Mouse (Mus musculus) lung, postnatal 0 days (tissue): Measurements from ENCODE around the gene Olfr1413. TPM values are rescaled to one million over a fixed set of nuclear protein-coding genes. Genes with fewer than 3 reads are reported as not detected.

Experiments
- ATAC-seq: fragments of 200-750 bp; cut with Nextera tagmentation; 2 replicates; pipeline ENCODE4 v1.8.0; 2017; ENCODE audit warnings: moderate library complexity
- DNase-seq: peaks from one replicate; pipeline ENCODE4 v3.0.0-alpha.2; 2016; ENCODE audit warnings: low spot score
- H3K27ac ChIP-seq: fragments of 300-500 bp; sonication (generic); 2 replicates; pipeline ENCODE4 v1.5.1; 2014; ENCODE audit warnings: antibody characterized with exemption, mild to moderate bottlenecking, low read length, mixed read lengths
- H3K27me3 ChIP-seq: fragments of 300-500 bp; sonication (generic); replicated peaks from 2 replicates; pipeline ENCODE4 v1.6.1; 2014; ENCODE audit warnings: low read length, mixed read lengths; ENCODE audit not compliant: insufficient read depth
- H3K36me3 ChIP-seq: fragments of 300-500 bp; sonication (generic); 2 replicates; pipeline ENCODE4 v1.6.1; 2014; ENCODE audit warnings: low read length, mixed read lengths; ENCODE audit not compliant: insufficient read depth
- H3K4me1 ChIP-seq: fragments of 300-500 bp; sonication (generic); 2 replicates; pipeline ENCODE4 v1.6.1; 2014; ENCODE audit warnings: antibody characterized with exemption, low read depth, low read length, mixed read lengths; ENCODE audit not compliant: insufficient read depth
- H3K4me2 ChIP-seq: fragments of 300-500 bp; sonication (generic); replicated peaks from 2 replicates; pipeline ENCODE4 v1.6.1; 2014; ENCODE audit warnings: low read depth, mild to moderate bottlenecking, low read length, moderate library complexity, mixed read lengths
- H3K4me3 ChIP-seq: fragments of 300-500 bp; sonication (generic); 2 replicates; pipeline ENCODE4 v1.5.1; 2014; ENCODE audit warnings: low read depth, low read length
- H3K9ac ChIP-seq: fragments of 300-500 bp; sonication (generic); replicated peaks from 2 replicates; pipeline ENCODE4 v1.6.1; 2014; ENCODE audit warnings: low read depth, mild to moderate bottlenecking
- H3K9me3 ChIP-seq: fragments of 300-500 bp; sonication (generic); 2 replicates; pipeline ENCODE4 v1.6.1; 2016; ENCODE audit warnings: low read length, mixed read lengths
- CTCF ChIP-seq: IDR thresholded peaks from 2 replicates; pipeline ENCODE4 v1.5.1; 2016; ENCODE audit warnings: antibody characterized with exemption, mild to moderate bottlenecking
- EP300 ChIP-seq: IDR thresholded peaks from 2 replicates; pipeline ENCODE4 v1.6.1; 2016; ENCODE audit warnings: antibody characterized with exemption, mild to moderate bottlenecking, control low read depth
- WGBS: fragments of 180-500 bp; shearing (Covaris S2); extraction: QIAGEN DNeasy Blood & Tissue Kit; methylation state at CpG from one replicate; pipeline ENCODE4 v1.1.7; 2014; 5-methylcytosine and 5-hydroxymethylcytosine counted together
- polyA plus RNA-seq: library from polyadenylated mRNA; unstranded; fragments of >200 nt; fragmentation: Nextera tagmentation; extraction: Ambion mirVana; gene quantifications from 2 replicates; pipeline ENCODE4 v1.2.1, GENCODE M21; 2015

Gene Olfr1413
- polyA plus RNA-seq, 1 experiment from 2014 or later, result not detected

- Histone ChIP-seq H3K4me3 (no peak within 1 kb of the TSS), H3K36me3 (no peaks in the 10 kb centered on the region), H3K9ac (no peak within 1 kb of the TSS), H3K4me2 (no peak within 1 kb of the TSS), H3K27ac (no peak within 1 kb of the TSS), H3K27me3 (no peaks in the 10 kb centered on the region), H3K4me1 (no peaks in the 10 kb centered on the region), H3K9me3 (no peaks in the 10 kb centered on the region)
- DNase-seq, result no peak
- TF ChIP-seq EP300, result no peak
- no peak for TF ChIP-seq CTCF
- no peak for ATAC-seq
Observed at GRCm38 (mm10) chr1:92594111-92594510, 23.0 kb downstream of the Olfr1413 start, which contains the start of gene Olfr1411. Gene Olfr1411 (plus strand): TSS chr1:92594411.

DNA sequence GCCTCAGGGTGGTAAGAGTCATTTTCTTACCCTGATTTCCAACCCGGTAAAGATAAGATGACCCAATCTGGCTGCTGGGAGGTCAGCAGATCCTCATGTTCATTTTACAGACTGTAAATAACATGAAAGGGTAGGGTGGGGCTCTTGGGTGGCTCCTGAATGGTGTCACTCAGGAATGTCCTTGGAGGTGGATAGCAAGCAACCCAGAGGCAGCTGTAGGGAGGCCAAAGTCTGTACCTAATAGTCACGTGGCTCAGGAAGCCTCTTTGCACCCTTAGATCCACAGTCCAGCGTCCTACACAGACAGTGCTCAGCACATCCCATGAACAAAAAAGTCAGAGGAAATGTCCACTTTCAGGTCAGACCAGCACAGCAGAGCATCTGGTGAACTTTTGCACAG lies 24.9 kb downstream of the Olfr1413 start:
- Histone ChIP-seq H3K27ac (no peak overlapping the region), H3K27me3 (no peaks in the 10 kb centered on the region), H3K4me2 (no peak overlapping the region), H3K36me3 (no peaks in the 10 kb centered on the region), H3K9ac (no peak overlapping the region), H3K4me3 (no peak overlapping the region), H3K9me3 (no peaks in the 10 kb centered on the region), H3K4me1 (no peaks in the 10 kb centered on the region)
- 74% methylated on average over 3 of the region's 3 CpGs for WGBS
- no peak for ATAC-seq
- no peak for DNase-seq
- TF ChIP-seq EP300 (no peak), CTCF (no peak)

GRCm38 (mm10) chr1:92605482-92605881 lies 34.4 kb downstream of the Olfr1413 start, which contains the start of gene Olfr1410:
Gene Olfr1410 (plus strand): TSS chr1:92605782.
- no peaks in the 10 kb centered on the region for H3K36me3 ChIP-seq
- H3K4me1 ChIP-seq, result no peaks in the 10 kb centered on the region
- H3K27ac ChIP-seq, result no peak within 1 kb of the TSS
- H3K9ac ChIP-seq, result no peak within 1 kb of the TSS
- DNase-seq (no peak), ATAC-seq (no peak)
- H3K9me3 ChIP-seq, result no peaks in the 10 kb centered on the region
- no peak for TF ChIP-seq EP300
- TF ChIP-seq CTCF, result no peak
- WGBS, result 94% methylated on average over 1 of the region's 1 CpGs
- H3K4me3 ChIP-seq, result no peak within 1 kb of the TSS
- H3K27me3 ChIP-seq, result no peaks in the 10 kb centered on the region
- no peak within 1 kb of the TSS for H3K4me2 ChIP-seq

GRCm38 (mm10) chr1:92607711-92608110 lies 36.6 kb downstream of the Olfr1413 start:
- Histone ChIP-seq H3K9me3 (no peaks in the 10 kb centered on the region), H3K4me2 (no peak overlapping the region), H3K36me3 (no peaks in the 10 kb centered on the region), H3K4me1 (no peaks in the 10 kb centered on the region), H3K27ac (no peak overlapping the region), H3K4me3 (no peak overlapping the region), H3K27me3 (no peaks in the 10 kb centered on the region), H3K9ac (no peak overlapping the region)
- 65% methylated on average over 4 of the region's 4 CpGs for WGBS
- TF ChIP-seq EP300, result no peak
- no peak for TF ChIP-seq CTCF
- ATAC-seq (no peak), DNase-seq (no peak)

DNA sequence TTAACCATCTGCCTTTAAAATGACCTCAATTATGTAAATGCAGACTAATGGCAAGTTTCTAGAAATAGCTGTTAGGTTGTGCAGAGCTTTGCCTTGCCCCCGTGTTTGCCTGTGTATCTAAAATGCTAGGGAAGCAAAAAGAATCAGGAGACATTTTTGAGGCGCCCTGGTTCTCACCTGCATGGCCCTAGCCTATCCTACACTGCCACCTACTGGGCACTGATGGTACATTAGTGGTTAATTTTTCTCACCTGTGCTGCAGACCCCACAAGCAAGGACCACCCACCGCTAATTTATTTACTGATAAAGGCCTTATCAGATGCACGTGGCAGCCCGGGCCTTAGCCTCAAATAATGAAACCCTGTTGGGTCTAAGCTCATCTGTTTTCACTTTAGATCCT lies 39.9 kb downstream of the Olfr1413 start:
- no peaks in the 10 kb centered on the region for H3K27me3 ChIP-seq
- TF ChIP-seq CTCF, result peak; percentile 85
- no peak for TF ChIP-seq EP300
- no peak overlapping the region for H3K4me2 ChIP-seq
- peak; percentile 44 for DNase-seq
- no peak overlapping the region for H3K4me3 ChIP-seq
- WGBS, result 2% methylated on average over 5 of the region's 5 CpGs
- H3K9ac ChIP-seq, result no peak overlapping the region
- no peak for ATAC-seq
- H3K9me3 ChIP-seq, result no peaks in the 10 kb centered on the region
- H3K27ac ChIP-seq, result no peak overlapping the region
- H3K4me1 ChIP-seq, result no peaks in the 10 kb centered on the region
- H3K36me3 ChIP-seq, result no peaks in the 10 kb centered on the region

GRCm38 (mm10) chr1:92613175-92613574 lies 42.1 kb downstream of the Olfr1413 start:
- no peak overlapping the region for H3K4me2 ChIP-seq
- H3K4me1 ChIP-seq, result no peaks in the 10 kb centered on the region
- no peak for TF ChIP-seq CTCF
- H3K27ac ChIP-seq, result no peak overlapping the region
- ATAC-seq (no peak), DNase-seq (no peak)
- no peaks in the 10 kb centered on the region for H3K27me3 ChIP-seq
- no peak overlapping the region for H3K4me3 ChIP-seq
- WGBS, result 53% methylated on average over 4 of the region's 4 CpGs
- no peaks in the 10 kb centered on the region for H3K36me3 ChIP-seq
- H3K9ac ChIP-seq, result no peak overlapping the region
- H3K9me3 ChIP-seq, result no peaks in the 10 kb centered on the region

DNA sequence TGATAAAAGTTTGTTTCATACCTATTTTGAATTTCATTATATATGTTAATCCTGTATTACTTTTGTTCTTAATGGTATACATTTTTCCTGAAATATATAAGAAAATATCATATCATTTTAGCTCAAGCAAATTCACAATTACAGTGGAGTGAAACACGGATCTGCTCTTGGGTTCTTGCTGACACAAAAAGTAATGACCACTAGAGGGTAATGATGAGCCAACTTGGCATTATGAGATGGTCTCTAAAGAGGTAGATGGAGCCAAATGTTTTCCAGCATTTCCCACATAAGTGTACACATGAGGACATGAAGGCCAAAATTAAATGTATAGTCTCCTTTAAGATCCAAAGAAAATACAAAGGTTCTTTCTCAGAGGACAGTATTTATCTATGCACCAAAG lies 43.4 kb downstream of the Olfr1413 start:
- no peaks in the 10 kb centered on the region for H3K4me1 ChIP-seq
- H3K27ac ChIP-seq, result no peak overlapping the region
- WGBS, result 11% methylated on average over 1 of the region's 1 CpGs
- no peaks in the 10 kb centered on the region for H3K27me3 ChIP-seq
- H3K4me2 ChIP-seq, result no peak overlapping the region
- peak; percentile 69 for TF ChIP-seq CTCF
- no peak for TF ChIP-seq EP300
- no peak overlapping the region for H3K4me3 ChIP-seq
- H3K9ac ChIP-seq, result no peak overlapping the region
- no peaks in the 10 kb centered on the region for H3K36me3 ChIP-seq
- H3K9me3 ChIP-seq, result no peaks in the 10 kb centered on the region
- ATAC-seq, result no peak
- DNase-seq, result peak; percentile 36
